Mouse (Mus musculus) stomach, embryonic 14.5 days (tissue): Measurements from ENCODE around the gene Txndc15. TPM values are rescaled to one million over a fixed set of nuclear protein-coding genes. Genes with fewer than 3 reads are reported as not detected.

Experiments used
- ATAC-seq: fragments of 200-750 bp; cut with Nextera tagmentation; 2 replicates; pipeline ENCODE4 v1.8.0; 2017; ENCODE audit warnings: low read depth, moderate TSS enrichment; ENCODE audit not compliant: insufficient number of reproducible peaks, insufficient read depth, low FRiP score
- H3K27ac ChIP-seq: fragments of 300-500 bp; sonication (generic); 2 replicates; pipeline ENCODE4 v1.5.1; 2014; ENCODE audit warnings: mild to moderate bottlenecking, low read length, moderate library complexity, mixed read lengths
- H3K27me3 ChIP-seq: fragments of 300-500 bp; sonication (generic); 2 replicates; pipeline ENCODE4 v1.6.1; 2014; ENCODE audit warnings: low read length, control low read depth, mixed read lengths; ENCODE audit not compliant: control insufficient read depth, insufficient read depth
- H3K36me3 ChIP-seq: fragments of 300-500 bp; sonication (generic); 2 replicates; pipeline ENCODE4 v1.6.1; 2014; ENCODE audit warnings: mild to moderate bottlenecking, control low read depth, low read length, moderate library complexity, mixed read lengths; ENCODE audit not compliant: control insufficient read depth, insufficient read depth
- H3K4me1 ChIP-seq: fragments of 300-500 bp; sonication (generic); 2 replicates; pipeline ENCODE4 v1.6.1; 2014; ENCODE audit warnings: low read length, control low read depth, mixed read lengths; ENCODE audit not compliant: control insufficient read depth, insufficient read depth
- H3K4me2 ChIP-seq: fragments of 300-500 bp; sonication (generic); replicated peaks from 2 replicates; pipeline ENCODE4 v1.6.1; 2014; ENCODE audit warnings: low read depth, low read length, control low read depth
- H3K4me3 ChIP-seq: fragments of 300-500 bp; sonication (generic); 2 replicates; pipeline ENCODE4 v1.5.1; 2014; ENCODE audit warnings: low read depth, low read length, control low read depth
- H3K9ac ChIP-seq: fragments of 300-500 bp; sonication (generic); replicated peaks from 2 replicates; pipeline ENCODE4 v1.6.1; 2014; ENCODE audit warnings: low read depth, mild to moderate bottlenecking, control low read depth, low read length, moderate library complexity, mixed read lengths
- H3K9me3 ChIP-seq: fragments of 300-500 bp; sonication (generic); 2 replicates; pipeline ENCODE4 v1.6.1; 2016; ENCODE audit warnings: low read depth, low read length, control low read depth; ENCODE audit not compliant: control insufficient read depth
- WGBS: fragments of 180-500 bp; shearing (Covaris S2); extraction: QIAGEN DNeasy Blood & Tissue Kit; methylation state at CpG from one replicate; pipeline ENCODE4 v1.1.7; 2014; 5-methylcytosine and 5-hydroxymethylcytosine counted together
- polyA plus RNA-seq: library from polyadenylated mRNA; unstranded; fragments of >200 nt; fragmentation: Nextera tagmentation; extraction: Ambion mirVana; gene quantifications from 2 replicates; pipeline ENCODE4 v1.2.1, GENCODE M21; 2014

Gene Txndc15
- polyA plus RNA-seq, result 88.2 and 91.3 TPM in 2 replicates

DNA sequence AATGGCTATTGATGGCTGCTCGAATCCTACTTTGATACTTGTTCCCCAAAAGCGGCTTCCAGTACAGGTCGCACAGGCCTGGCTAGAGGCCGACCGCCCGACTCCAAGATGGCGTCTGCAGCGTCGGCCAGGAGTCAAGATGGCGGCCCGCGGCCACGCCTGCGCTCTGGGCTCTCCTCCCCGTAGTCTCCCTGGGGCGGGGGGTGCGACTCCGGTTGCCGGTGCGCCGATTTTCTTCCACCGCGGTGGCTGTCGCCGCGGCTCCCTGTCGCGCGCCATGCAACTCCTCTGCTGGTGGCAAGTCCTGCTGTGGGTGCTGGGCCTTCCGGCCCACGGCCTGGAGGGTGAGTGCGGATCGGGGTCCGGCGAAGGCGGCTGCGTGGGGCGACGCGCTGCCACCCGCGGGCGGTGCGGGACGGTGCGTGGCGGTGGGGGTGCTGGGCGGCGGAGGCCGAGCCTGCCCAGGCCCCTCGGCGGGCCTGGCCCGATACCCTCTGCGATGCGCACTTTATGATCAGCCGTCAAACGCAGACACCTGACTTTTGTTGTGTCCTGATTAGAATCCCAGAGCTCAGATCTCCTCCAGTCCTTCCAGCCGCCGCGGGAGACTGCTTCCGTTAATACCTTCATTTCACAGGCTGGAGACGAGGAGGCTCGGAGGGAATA, at the start of gene Txndc15:
Txndc15 (plus strand) TSS at position 150 of the 666 bp plus-strand sequence.
- H3K4me1 ChIP-seq, result no peaks in the 10 kb centered on the region
- peak within 1 kb of the TSS; percentile 94 for H3K9ac ChIP-seq
- H3K36me3 ChIP-seq, result peaks cover 9% of the 10 kb centered on the region
- peak within 1 kb of the TSS; percentile 84 for H3K27ac ChIP-seq
- H3K9me3 ChIP-seq, result no peaks in the 10 kb centered on the region
- under 1% methylated on average over 62 of the region's 63 CpGs for WGBS
- H3K27me3 ChIP-seq, result no peaks in the 10 kb centered on the region
- H3K4me3 ChIP-seq, result peak within 1 kb of the TSS; percentile 93
- H3K4me2 ChIP-seq, result peak within 1 kb of the TSS; percentile 47
- ATAC-seq, result peak; percentile 96

DNA sequence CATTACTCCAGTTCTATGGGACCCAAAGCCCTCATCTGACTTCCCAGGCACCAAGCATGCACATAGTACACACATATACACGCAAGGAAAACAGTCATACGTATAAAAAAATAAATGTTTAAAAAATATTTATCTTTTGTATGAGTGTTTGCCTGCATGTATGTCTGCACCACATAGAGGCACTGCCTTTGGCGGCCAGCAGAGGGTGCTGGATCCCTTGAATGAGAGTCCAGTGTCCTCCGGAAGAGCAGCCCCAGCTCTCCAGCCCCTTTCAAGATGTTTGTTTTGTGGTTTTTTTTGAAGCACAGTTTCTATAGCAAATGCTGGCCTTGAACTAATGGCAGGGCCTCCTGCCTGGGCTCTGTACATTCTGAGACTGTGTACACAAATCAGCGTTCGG, 45.9 kb upstream of the Txndc15 start:
- Histone ChIP-seq H3K27me3 (no peaks in the 10 kb centered on the region), H3K9me3 (peaks cover 4% of the 10 kb centered on the region; the same call in 1 of the 2 replicates), H3K9ac (no peak overlapping the region), H3K36me3 (peaks cover 79% of the 10 kb centered on the region), H3K4me1 (no peaks in the 10 kb centered on the region), H3K27ac (no peak overlapping the region), H3K4me2 (no peak overlapping the region), H3K4me3 (no peak overlapping the region)
- no peak for ATAC-seq
- WGBS, result 73% methylated on average over 6 of the region's 6 CpGs

DNA sequence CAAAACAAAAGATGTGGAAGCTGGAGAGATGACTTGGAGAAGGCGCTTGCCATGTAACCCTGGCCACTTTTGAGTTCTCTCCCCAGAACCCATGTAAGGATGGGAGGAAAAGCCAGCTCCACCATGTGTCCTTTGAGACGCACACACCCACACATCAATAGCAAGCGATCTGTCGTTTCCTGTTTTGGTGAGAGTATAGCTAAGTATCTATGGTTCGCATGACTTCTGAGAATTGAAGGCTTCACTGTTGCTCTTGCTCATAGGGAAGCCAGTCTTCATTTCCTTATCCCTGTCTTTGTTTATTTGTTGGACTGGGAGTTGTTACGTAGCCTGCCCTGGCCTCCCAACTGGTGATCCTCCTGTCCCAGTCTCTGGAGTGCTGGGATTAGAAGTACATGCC, 41.7 kb upstream of the Txndc15 start:
- H3K4me1 ChIP-seq, result no peaks in the 10 kb centered on the region
- no peak overlapping the region for H3K9ac ChIP-seq
- WGBS, result 92% methylated on average over 6 of the region's 6 CpGs
- no peak overlapping the region for H3K4me2 ChIP-seq
- no peak for ATAC-seq
- no peak overlapping the region for H3K27ac ChIP-seq
- peaks cover 4% of the 10 kb centered on the region; the same call in 1 of the 2 replicates for H3K9me3 ChIP-seq
- H3K27me3 ChIP-seq, result no peaks in the 10 kb centered on the region
- H3K4me3 ChIP-seq, result no peak overlapping the region
- H3K36me3 ChIP-seq, result peaks cover 76% of the 10 kb centered on the region

DNA sequence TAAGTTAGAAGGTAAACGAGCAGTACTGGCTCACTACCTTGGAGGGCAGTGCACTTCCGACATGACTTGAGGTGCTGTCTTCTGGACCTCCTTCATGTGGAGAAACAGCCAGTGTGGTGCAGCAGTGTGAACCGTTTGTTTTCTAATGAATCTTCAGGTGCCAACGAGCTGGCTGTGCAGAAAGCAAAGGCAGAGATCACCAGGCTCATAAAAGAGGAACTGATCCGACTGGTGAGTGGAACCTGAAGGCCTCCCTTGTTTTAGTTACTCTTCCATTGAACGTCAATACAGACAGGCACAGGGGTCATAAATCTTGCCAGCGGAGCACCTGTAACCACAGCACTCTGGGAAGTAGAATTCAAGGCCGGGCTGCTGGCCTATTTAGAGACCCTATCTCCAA, 37.1 kb upstream of the Txndc15 start:
- no peak overlapping the region for H3K9ac ChIP-seq
- ATAC-seq, result no peak
- no peaks in the 10 kb centered on the region for H3K27me3 ChIP-seq
- WGBS, result 68% methylated on average over 8 of the region's 8 CpGs
- no peaks in the 10 kb centered on the region for H3K4me1 ChIP-seq
- H3K27ac ChIP-seq, result no peak overlapping the region
- no peak overlapping the region for H3K4me2 ChIP-seq
- H3K36me3 ChIP-seq, result peaks cover 60% of the 10 kb centered on the region
- no peaks in the 10 kb centered on the region for H3K9me3 ChIP-seq
- no peak overlapping the region for H3K4me3 ChIP-seq

DNA sequence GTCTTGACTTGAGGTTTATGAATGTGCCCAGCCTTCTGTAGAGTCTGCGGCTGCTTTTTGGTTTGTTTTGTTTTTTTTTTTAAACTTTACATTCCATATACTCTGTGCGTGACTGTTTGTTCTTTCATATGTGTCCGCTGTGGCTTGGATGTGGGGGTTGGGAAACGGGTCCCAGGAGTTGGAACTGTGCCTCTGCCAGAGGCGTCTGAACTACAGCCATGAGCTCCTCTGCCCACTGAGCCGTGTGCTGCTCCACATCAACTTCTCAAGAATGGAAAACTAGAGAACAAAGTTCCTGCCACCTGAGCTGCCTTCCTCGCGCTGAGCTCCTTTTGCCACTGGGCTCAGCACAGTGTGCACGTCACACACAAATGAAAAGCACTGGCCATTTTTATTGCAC, 32.2 kb upstream of the Txndc15 start:
- 88% methylated on average over 9 of the region's 9 CpGs for WGBS

DNA sequence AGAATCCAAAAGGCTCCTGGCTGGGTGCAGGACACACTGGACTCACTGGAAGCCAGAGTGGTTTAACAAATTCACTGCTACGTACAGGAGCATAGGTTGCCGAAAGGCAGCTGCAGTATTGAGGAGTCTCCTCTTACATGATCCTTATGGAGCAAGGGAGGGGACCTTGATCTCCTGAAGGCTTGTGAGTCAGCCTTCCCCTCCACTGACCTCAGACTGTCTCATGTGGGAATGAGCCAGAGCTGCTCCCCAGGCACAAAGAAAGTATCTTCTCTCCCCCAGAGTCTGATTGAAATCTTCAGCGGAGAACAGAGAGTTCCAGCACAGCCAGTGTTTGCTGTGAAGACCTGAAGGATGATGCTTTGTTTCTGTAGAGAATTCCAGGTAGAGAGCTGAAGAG, 30.9 kb upstream of the Txndc15 start:
- no peak overlapping the region for H3K9ac ChIP-seq
- H3K27me3 ChIP-seq, result no peaks in the 10 kb centered on the region
- no peaks in the 10 kb centered on the region for H3K4me1 ChIP-seq
- H3K9me3 ChIP-seq, result no peaks in the 10 kb centered on the region
- 85% methylated on average over 3 of the region's 3 CpGs for WGBS
- H3K4me2 ChIP-seq, result no peak overlapping the region
- no peak overlapping the region for H3K4me3 ChIP-seq
- ATAC-seq, result no peak
- H3K27ac ChIP-seq, result no peak overlapping the region
- H3K36me3 ChIP-seq, result peaks cover 19% of the 10 kb centered on the region

More for the DNA sequence above, 32.2 kb upstream of the Txndc15 start:
- Histone ChIP-seq H3K27me3 (no peaks in the 10 kb centered on the region), H3K4me1 (no peaks in the 10 kb centered on the region), H3K36me3 (peaks cover 29% of the 10 kb centered on the region), H3K9me3 (no peaks in the 10 kb centered on the region), H3K4me2 (no peak overlapping the region), H3K4me3 (no peak overlapping the region), H3K9ac (no peak overlapping the region), H3K27ac (no peak overlapping the region)
- ATAC-seq, result no peak

DNA sequence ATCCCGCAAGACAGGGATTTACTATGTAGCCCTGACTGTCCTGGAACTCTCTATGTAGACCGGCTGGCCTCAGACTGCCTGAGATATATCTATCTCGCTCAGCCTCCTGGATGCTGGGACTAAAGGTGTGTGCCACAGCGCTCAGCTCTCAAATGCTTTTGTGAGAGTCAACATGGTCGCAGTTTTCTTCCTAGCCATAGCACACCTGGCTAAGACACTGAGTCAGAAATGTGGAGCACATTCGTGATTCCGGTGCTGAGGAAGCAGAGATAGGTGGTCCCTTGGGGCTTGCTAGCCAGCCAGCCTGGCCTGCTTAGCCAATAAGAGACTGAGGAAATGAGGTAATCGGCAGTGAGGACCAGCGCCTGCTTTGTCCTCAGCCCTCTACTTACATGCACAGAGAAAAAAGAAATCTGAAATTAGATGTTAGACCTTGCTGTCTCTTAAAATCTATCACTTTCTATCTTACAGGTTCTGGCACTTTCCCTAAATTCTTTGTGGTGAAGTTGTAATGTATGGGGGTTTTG, 28.3 kb upstream of the Txndc15 start:
- Histone ChIP-seq H3K27me3 (no peaks in the 10 kb centered on the region), H3K36me3 (peaks cover 11% of the 10 kb centered on the region), H3K4me3 (no peak overlapping the region), H3K4me2 (no peak overlapping the region), H3K27ac (no peak overlapping the region), H3K4me1 (no peaks in the 10 kb centered on the region), H3K9ac (no peak overlapping the region), H3K9me3 (no peaks in the 10 kb centered on the region)
- 81% methylated on average over 9 of the region's 9 CpGs for WGBS
- no peak for ATAC-seq

DNA sequence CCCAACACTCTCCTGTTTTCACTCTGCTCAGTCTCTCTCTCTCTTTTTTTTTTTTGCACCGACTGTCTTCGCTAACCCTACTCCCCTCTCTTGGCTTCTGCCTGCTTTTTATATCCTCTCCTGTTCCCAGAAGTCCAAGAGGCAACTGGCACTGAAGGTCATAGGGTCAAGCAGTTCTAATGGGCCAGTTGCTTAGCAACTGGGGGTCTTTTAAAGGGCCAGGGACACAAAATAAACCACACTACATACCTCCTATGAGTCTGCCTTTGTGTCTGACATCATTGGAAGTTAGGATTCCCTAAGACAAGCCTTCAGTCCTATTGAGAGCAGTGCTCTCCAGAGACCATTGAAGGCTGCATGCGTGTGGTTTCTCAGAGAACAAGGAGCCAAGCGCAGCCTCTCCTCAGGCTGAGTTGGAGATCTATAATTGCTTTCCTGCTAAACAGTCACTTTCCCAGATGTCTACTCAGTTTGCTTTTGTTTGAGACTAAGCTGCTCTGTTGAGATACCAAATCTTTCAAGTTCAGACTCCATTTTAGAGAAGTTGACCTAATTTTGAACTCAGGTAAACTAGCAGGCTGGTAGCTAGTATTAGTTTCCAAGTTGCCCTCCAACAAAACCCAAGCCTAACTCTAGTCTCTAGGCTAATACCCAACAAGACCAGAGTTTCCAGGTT, 26.4 kb upstream of the Txndc15 start:
- Histone ChIP-seq H3K9me3 (no peaks in the 10 kb centered on the region), H3K27me3 (no peaks in the 10 kb centered on the region), H3K27ac (no peak overlapping the region), H3K9ac (no peak overlapping the region), H3K4me1 (no peaks in the 10 kb centered on the region), H3K36me3 (no peaks in the 10 kb centered on the region), H3K4me3 (no peak overlapping the region), H3K4me2 (no peak overlapping the region)
- 29% methylated on average over 4 of the region's 4 CpGs for WGBS
- no peak for ATAC-seq
